Mouse (Mus musculus): ENCODE measurements around the gene Olfr1223. TPM values are rescaled to one million over a fixed set of nuclear protein-coding genes. Genes with fewer than 3 reads are reported as not detected.

The Olfr1223 gene
- total RNA-seq, 1 experiment: not detected

GRCm38 (mm10) chr2:89093848-89094247 lies 57.5 kb downstream of the Olfr1223 start:
- H3K4me1 ChIP-seq (ENCODE audit: control insufficient read depth in 2 of 2, insufficient read depth in 2 of 2, low read length in 2 of 2, poor library complexity in 1 of 2): no peaks in the 10 kb centered on the region

More at GRCm38 (mm10) chr2:89093848-89094247, 57.5 kb downstream of the Olfr1223 start:
- H3K9me3 ChIP-seq (ENCODE audit: control insufficient read depth, insufficient read depth, low read depth, low read length): no peaks in the 10 kb centered on the region
- H3K27ac ChIP-seq (ENCODE audit: insufficient read depth, low read depth, low read length, poor library complexity, severe bottlenecking): no peak overlapping the region
- H3K4me3 ChIP-seq (ENCODE audit: insufficient read depth in 1 of 2, low read depth in 1 of 2, low read length in 2 of 2, poor library complexity in 1 of 2, severe bottlenecking in 1 of 2): no peak overlapping the region
- H3K36me3 ChIP-seq (ENCODE audit: control insufficient read depth, insufficient read depth, low read length, poor library complexity, severe bottlenecking): no peaks in the 10 kb centered on the region
- in situ Hi-C loops (cut with MboI; ENCODE audit: low sequenced_read_pairs in 2 of 2, unreplicated experiment in 2 of 2): no loop called here
- TF ChIP-seq HCFC1 (IDR thresholded peaks at IDR 0.05; ENCODE audit: borderline replicate concordance, insufficient read depth, low read length) (no peak), ZC3H11A (IDR thresholded peaks at IDR 0.05; ENCODE audit: borderline replicate concordance, low read depth, low read length) (no peak), CHD2 (IDR thresholded peaks at IDR 0.05; ENCODE audit: low read depth, low read length) (no peak), ZNF384 (IDR thresholded peaks at IDR 0.05; ENCODE audit: low read depth, low read length) (no peak), MAFK (IDR thresholded peaks at IDR 0.05; ENCODE audit: insufficient read depth, low read depth, low read length) (no peak)
- H3K9ac ChIP-seq (ENCODE audit: insufficient read depth, low read depth, low read length, poor library complexity, severe bottlenecking): no peak overlapping the region
- DNase-seq (ENCODE audit: low read depth, low spot score): no peak

Other genes with a start within 250 kb of the Olfr1223 start
- not detected in 2 replicates for gene Olfr1208, start 249.2 kb downstream of the Olfr1223 start, total RNA-seq (2012; rRNA removed)
- gene Olfr1209, start 236.4 kb downstream of the Olfr1223 start, total RNA-seq (2012; rRNA removed): not detected in 2 replicates
- gene Olfr1211, start 213.4 kb downstream of the Olfr1223 start, total RNA-seq (2012; rRNA removed): not detected in 2 replicates
- gene Olfr1212, start 197.6 kb downstream of the Olfr1223 start, total RNA-seq (2012; rRNA removed): not detected in 2 replicates
- not detected in 2 replicates for gene Gm13762, start 171.3 kb downstream of the Olfr1223 start, total RNA-seq (2012; rRNA removed)
- not detected in 2 replicates for gene Olfr1214, start 158.9 kb downstream of the Olfr1223 start, total RNA-seq (2012; rRNA removed)
- gene Olfr1215, start 144.6 kb downstream of the Olfr1223 start, total RNA-seq (2012; rRNA removed): not detected in 2 replicates
- gene Olfr1216, start 133.2 kb downstream of the Olfr1223 start, total RNA-seq (2012; rRNA removed): not detected in 2 replicates
- not detected in 2 replicates for gene Olfr1217, start 119.5 kb downstream of the Olfr1223 start, total RNA-seq (2012; rRNA removed)
- not detected in 2 replicates for gene Olfr1218, start 90.4 kb downstream of the Olfr1223 start, total RNA-seq (2012; rRNA removed)
- not detected in 2 replicates for gene Olfr1219, start 68.0 kb downstream of the Olfr1223 start, total RNA-seq (2012; rRNA removed)
- not detected in 2 replicates for gene Olfr1220, start 44.7 kb downstream of the Olfr1223 start, total RNA-seq (2012; rRNA removed)
- not detected in 2 replicates for gene Olfr1221, start 34.3 kb downstream of the Olfr1223 start, total RNA-seq (2012; rRNA removed)
- gene Olfr1222, start 18.5 kb downstream of the Olfr1223 start, total RNA-seq (2012; rRNA removed): not detected in 2 replicates
- gene Olfr1224-ps1, start 12.5 kb upstream of the Olfr1223 start, total RNA-seq (2012; rRNA removed): not detected in 2 replicates
- gene Olfr1225, start 23.1 kb upstream of the Olfr1223 start, total RNA-seq (2012; rRNA removed): not detected in 2 replicates
- gene Olfr1226, start 48.5 kb upstream of the Olfr1223 start, total RNA-seq (2012; rRNA removed): not detected in 2 replicates
- gene Olfr1228, start 102.5 kb upstream of the Olfr1223 start, total RNA-seq (2012; rRNA removed): not detected in 2 replicates
- not detected in 2 replicates for gene Olfr1229, start 136.5 kb upstream of the Olfr1223 start, total RNA-seq (2012; rRNA removed)
- gene Olfr1230, start 145.7 kb upstream of the Olfr1223 start, total RNA-seq (2012; rRNA removed): not detected in 2 replicates
- gene Olfr1231, start 155.5 kb upstream of the Olfr1223 start, total RNA-seq (2012; rRNA removed): not detected in 2 replicates
- gene Olfr1232, start 178.1 kb upstream of the Olfr1223 start, total RNA-seq (2012; rRNA removed): not detected in 2 replicates
- not detected in 2 replicates for gene Olfr1233, start 190.8 kb upstream of the Olfr1223 start, total RNA-seq (2012; rRNA removed)
- gene Olfr1234, start 213.3 kb upstream of the Olfr1223 start, total RNA-seq (2012; rRNA removed): not detected in 2 replicates